17 mouse cellular contexts compared by ENCODE assay signal in the genomic region with DNA sequence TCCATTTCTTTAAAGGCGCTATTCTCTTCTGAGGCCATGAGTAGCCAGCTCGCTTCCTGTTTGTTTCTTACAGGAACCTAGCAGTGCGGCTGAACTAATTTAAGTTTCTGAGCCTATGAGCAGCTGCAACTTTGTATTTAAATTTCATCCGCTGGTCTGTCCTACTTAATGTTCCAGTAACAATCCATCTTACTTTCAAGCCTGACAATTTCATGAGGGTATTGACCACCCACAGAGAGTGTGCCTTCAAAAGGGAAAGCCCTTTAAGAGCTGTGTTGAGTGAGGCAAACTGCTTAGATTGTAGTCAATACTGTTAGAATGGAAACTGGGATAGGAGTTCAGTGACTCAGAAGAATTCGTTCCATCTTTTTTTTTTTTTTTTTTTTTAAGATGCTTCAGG.
"Had no signal": no experiment of that assay in that cellular context is flagged by ENCODE, and none has a peak within 500 bp of the region (broad histone marks: within the 10 kb centered on the region; RNA-seq: fewer than 3 reads in every experiment).

No protein-coding gene starts in this region.

- H3K4me1 ChIP-seq: limb, embryonic 10.5 days; liver, embryonic 15.5 days; megakaryocyte, embryonic 14.5 days; midbrain, embryonic 12.5 days; neural tube, embryonic 15.5 days; stomach, embryonic 15.5 days had no signal

- H3K9ac ChIP-seq: liver, embryonic 15.5 days; midbrain, embryonic 12.5 days; neural tube, embryonic 15.5 days; stomach, embryonic 15.5 days had no signal

- H3K4me3 ChIP-seq: left cerebral cortex, adult 2 months; limb, embryonic 10.5 days; liver, embryonic 15.5 days; megakaryocyte, embryonic 14.5 days; midbrain, embryonic 12.5 days; myocyte; neural tube, embryonic 15.5 days; stomach, embryonic 15.5 days had no signal

- H3K27me3 ChIP-seq: liver, embryonic 15.5 days; megakaryocyte, embryonic 14.5 days; midbrain, embryonic 12.5 days; neural tube, embryonic 15.5 days; stomach, embryonic 15.5 days had no signal

- H3K27ac ChIP-seq: left cerebral cortex, adult 2 months; limb, embryonic 10.5 days; liver, embryonic 15.5 days; macrophage; midbrain, embryonic 12.5 days; neural tube, embryonic 15.5 days; stomach, embryonic 15.5 days had no signal

- DNase-seq: kidney, adult 11 months; kidney, adult 9 months; kidney, postnatal 14 days; lung, adult 2 months; lung, postnatal 10 days; thymus, adult 2 months; thymus, postnatal 36 days had no signal

- H3K9me3 ChIP-seq: limb, embryonic 10.5 days; liver, embryonic 15.5 days; midbrain, embryonic 12.5 days; neural tube, embryonic 15.5 days; stomach, embryonic 15.5 days had no signal

- H3K4me2 ChIP-seq: liver, embryonic 11.5 days; liver, embryonic 15.5 days; midbrain, embryonic 12.5 days; neural tube, embryonic 15.5 days; stomach, embryonic 15.5 days had no signal

- H3K36me3 ChIP-seq: limb, embryonic 10.5 days; liver, embryonic 15.5 days; midbrain, embryonic 12.5 days; neural tube, embryonic 15.5 days; stomach, embryonic 15.5 days had no signal
